Mouse (Mus musculus) mesoderm, embryonic 11.5 days (tissue): ENCODE measurements around the gene Ralgps2.

ENCODE experiments used
- DNase-seq: peaks from one replicate; pipeline ENCODE4 v3.0.0-alpha.2; 2012; ENCODE audit warnings: low read depth, low spot score

The Ralgps2 gene

DNA sequence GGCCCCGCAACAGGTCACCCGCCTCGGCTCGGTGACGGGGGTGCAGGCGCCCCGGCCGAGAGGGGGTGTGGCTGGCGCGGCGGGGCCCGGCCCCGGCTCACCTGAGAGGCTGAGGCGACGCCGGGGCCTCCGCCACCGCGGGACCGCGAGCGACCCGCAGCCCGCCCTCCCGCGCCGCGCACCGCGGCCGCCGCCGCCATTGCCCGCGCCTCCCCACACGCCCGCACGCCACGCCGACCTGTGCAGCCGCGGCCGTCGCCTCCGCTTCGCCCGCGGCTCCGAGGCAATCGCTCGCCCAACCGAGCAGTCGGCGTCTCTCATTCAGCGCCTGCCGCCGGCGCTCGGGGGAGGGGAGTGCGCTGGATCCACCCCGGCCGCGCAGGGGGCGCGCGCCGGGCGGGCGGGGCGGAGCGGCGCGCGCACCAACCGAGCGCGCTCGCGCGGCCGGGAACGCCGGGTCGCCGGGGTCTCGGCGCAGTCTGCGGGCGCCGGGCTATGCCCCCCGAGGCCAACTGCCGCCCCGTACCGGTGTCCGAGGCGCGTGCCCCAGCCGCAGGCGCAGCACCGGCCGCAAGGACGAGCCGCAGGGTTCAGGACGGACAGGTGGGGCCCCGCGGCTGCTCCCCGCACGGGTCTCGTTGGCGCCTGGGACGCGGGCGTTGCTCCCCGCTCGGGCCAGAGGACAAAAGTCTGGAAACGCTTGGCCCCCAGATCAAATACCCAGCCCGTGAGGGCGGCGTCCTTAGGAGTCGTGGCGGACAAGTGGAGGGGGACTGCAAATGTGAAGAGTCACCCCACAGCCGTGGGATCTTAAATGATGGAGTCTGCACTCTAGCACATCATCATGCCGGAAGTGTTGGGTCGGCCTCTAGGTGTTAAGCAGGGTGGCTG lies at the start of gene Ralgps2:
TSS of gene Ralgps2 (minus strand) at position 376 of the 891 bp plus-strand sequence.
- peak; percentile 75 for DNase-seq

DNA sequence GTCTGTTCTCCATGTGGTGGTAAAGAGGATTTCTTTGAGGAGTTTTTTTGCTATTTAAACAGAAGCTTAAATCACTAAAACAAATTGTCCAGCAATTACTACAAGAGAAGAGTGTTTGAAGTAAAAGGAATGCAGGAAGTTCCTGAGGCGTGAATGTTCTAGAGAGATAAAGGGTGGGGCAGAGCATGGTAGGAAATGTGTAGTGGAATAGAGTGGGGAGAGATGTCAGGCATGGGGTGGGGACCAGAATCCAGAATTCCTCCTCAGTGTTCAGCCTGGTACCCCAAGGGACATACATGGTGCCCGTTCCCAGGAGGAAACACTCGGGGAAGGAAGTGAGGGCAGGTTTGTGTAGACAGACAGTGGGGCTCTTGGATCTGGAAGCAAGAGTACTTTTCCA lies 48.1 kb upstream of the Ralgps2 start:
- DNase-seq = no peak

DNA sequence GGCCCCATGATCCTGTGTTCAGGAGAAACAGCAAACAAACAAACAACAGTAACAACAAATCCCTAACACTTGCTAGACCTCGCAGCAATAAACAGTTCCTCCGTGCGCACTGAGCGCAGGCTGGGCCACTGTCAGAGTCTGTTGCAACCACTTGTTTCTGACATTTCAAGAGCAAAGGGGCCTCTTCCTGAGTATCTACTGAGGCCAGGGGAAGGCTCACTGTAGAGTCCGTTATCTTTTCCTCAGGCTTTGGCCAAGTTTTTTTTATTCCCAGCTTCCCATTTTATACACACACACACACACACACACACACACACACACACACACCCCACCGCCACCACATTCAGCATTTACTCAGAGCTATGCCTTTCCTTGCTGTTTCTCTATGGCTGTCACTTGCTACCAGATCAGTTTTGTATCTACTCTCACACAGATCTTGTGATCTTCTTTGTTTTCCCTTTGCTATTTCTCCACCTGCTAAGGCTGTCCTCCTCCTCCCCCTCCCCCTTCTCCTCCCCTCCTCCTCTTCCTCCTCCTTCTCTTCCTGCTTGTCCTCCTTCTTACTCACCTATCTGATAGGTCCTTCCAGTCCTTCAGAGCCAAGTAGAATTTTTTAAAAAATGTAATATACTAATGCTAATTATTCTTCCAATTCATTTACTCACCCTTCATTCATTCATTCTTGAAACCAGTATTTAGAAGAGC lies 47.4 kb upstream of the Ralgps2 start:
- DNase-seq = no peak

DNA sequence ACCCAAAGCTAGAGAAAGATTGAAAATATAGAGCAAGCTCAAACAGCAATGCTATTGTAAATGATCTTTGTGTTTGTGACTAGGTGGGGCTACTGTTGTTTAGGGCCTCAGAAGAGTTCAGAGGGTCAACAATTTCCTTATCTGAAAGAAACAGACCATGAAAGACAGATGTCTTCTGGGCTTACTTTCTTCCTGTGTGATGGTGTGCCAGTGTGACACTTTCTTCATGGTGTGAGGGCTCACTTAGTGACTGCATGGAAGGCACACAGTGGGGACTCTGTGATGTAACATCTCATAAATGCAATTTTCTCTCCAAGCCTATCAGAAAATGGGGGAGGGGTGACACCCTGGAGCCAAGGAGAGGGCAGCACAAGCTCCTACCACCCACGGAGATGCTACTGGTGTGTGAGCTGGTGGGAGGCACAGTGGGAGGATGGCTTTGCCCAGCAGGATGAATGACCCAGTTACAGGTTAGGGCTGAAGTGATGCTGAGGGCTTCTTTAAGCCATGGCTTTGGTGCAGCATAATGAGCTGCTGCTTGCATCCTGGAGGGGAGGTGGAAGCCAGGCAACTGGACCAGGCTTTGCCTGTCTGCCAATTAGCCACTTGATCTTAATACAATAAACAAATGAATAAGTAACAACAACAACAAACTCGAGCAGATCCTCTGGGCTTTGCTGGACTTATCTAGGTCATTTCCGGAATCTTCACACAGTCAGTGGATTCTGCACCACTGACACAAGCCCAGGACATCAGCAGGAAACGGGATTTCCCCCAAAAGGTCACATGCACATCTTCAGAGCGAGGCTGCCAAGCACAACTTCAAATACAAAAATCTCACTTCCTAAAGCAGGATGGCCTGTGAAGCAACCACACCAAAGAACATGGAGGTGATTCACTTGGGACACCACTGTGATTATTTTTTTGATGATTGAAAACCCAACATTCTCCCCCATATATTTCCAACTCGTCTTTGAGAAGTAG lies 46.5 kb upstream of the Ralgps2 start:
- DNase-seq = no peak

DNA sequence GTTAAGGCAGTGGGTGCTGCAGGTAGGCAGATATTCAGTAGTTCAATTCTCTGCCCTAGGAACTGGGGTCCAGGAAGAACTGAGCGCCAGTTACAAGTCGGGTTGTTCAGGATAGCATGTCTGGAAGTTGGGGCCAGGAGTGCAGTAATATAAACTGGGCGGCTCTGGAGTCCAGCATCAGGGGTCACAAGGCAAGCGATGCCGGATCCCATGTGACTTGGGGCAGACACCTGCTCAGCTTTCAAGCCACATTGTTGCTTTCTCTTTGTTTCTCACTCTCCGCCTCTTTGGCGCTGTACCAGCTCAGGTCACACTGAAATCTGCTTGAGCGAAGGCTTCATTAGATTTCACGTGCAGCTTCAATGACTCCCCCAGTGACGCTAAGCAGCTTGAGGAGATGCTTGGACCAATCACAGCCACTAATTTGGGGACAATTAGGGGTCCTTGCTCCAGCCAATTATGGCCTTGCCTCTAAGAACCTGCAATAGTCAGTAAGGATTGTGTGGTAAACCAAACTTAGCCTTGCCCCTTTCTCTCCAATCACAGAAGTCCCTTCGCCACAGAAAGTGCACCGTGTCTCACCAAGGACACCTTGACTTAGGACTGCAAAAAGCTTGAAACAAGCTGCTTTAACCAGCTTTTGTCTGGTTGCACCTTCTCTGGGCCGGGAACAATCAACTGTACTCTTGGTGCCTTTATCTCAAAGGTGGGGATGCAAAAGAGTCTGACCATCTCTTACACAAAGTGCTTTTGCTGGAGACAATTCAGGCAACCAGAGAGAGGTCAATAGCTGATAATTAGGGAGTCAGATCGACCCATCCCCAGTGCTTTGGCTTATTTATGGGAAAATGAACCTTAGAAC lies 43.8 kb upstream of the Ralgps2 start:
- DNase-seq = no peak

DNA sequence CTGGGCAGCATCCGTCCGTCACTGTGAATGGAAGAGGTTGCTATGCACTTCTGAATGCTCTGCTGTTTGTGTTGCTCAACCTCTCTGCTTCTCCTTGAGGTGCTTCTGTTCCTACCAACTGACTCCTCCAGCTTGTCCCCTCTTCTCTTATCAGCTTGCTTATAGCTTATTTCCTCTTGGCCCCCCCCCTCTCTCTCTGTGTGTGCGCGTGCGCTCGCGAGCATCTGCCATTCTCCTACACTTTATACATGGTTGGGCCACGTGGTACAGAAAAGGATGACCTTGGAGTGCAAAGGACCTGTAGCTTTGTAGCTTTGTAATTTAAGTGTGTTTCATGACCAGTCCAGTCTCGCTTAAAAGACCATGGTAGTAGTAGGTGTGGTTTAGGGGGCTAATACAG lies 42.5 kb upstream of the Ralgps2 start:
- no peak for DNase-seq

DNA sequence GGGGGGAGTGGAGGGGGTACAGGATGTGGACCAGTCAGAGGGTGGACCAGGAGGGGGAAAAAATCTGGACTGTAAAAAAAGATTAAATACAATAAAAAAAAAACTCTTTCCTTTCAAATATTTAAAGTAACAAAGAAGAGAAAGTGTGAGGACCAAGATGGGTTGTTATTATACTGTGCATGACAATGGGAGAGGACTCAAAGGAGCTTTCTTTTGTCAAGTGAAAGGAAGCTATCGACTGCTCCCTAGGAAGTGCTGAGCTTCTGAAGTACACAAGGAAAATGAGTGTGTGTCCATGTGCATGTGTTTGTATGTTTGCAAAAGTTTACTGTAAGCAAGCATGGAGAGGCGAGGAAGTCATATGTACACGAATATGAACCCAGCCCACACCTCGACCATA lies 40.3 kb upstream of the Ralgps2 start:
- DNase-seq = no peak

DNA sequence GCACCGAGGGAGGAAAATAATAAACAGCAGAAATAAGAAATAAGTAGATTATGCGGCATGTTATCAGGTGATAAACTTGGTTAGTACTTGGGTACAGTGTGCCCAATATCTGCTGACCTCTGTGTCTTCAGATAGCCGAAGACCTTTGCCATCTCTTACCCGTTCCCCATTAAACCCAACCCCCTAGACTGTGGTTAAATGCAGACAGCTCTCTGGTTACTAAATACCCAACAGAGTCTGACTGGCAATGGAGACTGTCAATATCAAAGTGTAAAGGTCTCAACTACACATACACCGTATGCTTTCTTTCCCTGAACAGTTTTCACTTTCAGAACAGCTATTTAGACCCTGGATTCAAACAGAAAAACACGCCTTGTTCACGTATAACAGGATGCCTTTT lies 39.2 kb upstream of the Ralgps2 start:
- no peak for DNase-seq

DNA sequence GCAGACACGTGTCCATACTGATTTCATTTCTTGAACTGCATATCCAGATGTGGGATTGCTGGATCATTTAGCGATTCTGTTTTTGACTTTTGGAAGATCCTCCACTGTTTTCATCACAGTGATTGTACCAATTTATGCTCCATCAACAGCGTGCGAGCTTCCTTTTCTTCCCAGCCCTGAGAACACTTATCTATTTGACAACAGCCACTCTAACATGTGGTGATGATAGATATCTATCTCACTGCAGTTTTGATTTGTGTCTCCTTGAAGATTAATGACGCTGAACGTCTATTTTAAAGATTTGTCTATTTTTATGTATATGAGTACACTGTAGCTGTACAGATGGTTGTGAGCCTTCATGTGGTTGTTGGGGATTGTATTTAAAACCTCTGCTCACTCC lies 34.4 kb upstream of the Ralgps2 start:
- no peak for DNase-seq

DNA sequence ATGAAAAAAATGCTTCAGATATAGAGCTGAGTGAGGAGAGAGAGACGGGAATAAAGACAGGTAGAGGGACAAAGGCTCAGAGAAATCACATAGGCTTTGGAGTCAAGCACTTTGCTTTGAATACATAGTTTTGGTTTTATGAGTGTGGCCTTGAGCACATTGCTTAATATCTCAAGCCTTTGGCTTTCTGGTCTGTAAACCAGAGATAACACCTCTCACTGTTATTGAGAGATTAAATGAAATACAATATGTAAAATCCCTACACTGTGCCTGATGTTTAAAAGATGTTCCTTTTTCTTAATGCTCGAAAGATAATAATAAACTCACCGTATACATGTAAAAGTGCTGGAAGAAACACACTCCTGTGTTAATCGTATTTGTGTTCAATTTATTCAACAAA lies 33.0 kb upstream of the Ralgps2 start:
- no peak for DNase-seq

DNA sequence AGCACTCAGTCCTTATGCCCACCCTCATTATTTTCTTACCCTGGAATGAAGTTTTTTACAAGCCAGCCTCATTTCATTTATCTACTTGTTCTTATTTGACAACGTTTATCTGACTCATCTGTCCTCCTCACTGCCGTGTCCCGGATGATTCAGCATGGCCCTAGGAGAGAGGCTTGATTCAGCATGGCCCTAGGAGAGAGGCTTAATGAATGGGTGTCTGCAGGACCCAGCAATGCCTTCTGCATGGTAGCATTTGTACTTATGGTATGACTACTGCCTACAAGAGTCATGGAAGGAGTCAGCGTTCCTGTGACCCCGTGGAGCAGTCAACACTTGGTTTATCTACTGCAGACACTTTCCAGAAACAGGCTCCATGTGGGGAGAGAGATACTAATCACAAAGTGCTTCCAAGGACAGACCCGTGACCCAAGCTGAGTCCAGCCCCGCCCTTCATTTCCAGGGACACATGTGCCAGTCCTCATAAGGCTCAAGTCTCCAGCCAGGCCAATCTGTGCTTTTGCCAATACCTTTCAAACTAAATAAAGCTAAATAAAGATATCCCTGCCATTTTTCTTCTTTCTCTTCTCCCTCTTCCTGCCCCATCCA lies 31.9 kb upstream of the Ralgps2 start:
- DNase-seq = no peak

DNA sequence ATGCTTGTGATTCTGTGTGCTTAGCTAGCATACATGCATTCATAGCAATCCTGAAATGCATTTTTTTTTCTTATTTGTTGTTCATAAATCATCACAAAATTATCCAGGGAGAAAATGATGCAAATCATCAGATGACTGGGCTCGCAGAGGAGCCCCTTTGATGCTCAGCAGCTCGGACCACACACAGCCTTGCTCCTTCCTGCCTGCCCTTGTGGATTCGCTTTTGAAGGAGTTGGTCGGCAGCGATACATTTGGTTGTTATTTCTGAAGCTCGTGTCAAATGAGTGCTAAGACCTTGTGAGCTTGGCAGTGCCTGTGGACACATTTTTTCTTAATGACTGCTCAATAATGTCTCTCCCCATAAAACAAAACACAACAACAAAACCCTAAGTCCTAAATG lies 31.2 kb upstream of the Ralgps2 start:
- DNase-seq = no peak

DNA sequence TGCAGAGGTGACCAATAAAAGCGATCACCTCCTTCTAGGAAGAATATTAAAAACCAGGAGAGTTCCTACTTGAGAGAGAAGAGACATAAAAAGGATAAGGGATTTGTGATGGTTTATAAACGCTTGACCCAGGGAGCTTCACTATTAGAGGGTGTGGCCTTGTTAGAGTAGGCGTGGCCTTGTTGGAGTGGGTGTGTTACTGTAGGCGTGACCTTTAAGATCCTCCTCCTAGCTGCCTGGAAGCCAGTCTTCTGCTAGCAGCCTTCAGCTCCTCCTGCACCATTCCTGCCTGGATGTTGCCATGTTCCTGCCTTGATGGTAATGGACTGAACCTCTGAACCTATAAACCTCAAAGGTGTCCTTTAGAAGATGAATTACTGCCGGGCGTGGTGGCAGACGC lies 28.7 kb upstream of the Ralgps2 start:
- DNase-seq = no peak

DNA sequence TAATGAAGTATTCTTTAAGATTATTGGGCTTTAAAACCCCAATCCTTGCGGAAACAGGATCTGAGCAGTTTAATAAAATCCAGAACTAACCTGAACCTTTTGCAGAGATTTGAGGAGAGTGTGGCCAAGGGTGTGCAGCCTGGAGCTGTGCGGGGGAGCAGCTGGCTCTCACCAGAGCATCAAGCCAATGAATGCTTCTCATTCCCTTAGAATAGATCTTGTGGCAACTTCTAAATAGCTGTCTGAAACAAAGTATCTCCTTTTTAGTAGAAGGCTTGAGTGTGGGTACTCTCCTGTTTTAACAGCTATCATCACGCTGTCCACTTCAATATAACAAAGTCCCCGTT lies 25.1 kb upstream of the Ralgps2 start:
- no peak for DNase-seq

DNA sequence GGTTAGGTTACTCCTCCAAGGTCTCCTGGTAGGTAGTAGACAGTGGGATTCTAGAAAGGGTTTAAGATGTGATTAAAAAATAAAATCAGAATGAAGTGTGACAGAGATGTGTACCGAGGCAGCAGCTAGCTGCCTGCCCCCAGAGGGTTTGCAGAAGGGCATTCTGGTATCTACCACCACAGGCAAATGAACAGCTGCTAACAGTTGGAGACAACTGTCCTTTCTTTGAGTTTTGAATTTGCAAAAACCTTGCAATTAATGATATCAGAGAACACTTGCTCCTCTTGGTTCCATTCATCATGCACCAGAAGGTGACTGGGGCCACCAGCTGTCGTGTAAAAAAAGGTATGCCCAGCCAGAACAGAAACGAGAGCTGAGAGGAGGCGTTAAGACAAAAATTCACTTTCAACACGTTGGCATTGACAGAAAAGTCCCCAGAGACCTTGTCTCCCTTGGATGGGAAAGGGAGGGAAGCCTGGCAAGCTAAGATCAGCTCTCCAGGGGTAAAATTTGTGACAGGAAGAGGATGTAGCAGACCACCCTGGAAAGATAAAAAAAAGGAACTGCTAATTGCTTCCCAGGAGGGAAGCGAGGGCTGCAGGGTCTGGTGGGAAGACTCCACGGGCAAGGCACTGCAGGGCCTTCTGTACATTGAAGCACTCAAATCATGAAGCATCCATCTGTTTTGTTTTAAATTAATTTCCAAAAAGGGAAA lies 24.6 kb upstream of the Ralgps2 start:
- DNase-seq = peak; percentile 21

DNA sequence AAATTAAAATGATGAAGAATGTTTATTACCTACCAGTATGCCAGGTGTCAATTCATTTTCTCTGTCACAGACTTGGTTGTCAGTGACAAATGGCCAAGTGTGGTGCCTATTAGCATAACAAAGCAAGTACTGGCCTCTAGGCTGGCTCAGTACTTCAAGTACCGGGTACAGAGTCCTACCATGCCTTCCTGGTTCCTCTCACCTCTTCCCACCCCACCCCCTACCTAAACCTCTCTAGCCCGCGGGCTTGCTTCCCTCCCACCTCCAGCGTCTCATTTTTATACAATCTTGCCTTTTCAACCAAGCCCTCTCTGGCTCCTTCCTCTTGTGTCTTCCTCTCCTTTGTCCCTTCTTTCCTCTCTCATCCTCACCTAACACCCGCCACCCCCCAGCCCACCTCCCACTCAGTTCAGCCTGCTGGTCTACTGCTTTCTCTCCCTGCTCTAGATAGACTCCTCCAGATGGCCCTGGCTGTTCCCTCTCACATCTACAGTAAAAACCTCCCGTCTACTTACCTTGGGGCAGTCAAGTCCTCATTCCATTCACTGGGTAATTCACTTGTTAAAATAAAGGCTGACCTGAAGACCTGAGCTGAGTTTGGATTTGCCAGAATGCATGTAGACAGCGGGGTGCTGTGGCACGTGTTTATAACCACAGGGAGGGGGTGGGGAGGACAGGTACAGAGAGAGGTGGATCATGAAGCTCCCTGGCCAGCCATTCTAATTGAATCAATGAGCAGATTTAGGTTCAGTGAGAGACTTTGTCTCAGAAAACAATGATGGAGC lies 22.2 kb upstream of the Ralgps2 start:
- DNase-seq = no peak

DNA sequence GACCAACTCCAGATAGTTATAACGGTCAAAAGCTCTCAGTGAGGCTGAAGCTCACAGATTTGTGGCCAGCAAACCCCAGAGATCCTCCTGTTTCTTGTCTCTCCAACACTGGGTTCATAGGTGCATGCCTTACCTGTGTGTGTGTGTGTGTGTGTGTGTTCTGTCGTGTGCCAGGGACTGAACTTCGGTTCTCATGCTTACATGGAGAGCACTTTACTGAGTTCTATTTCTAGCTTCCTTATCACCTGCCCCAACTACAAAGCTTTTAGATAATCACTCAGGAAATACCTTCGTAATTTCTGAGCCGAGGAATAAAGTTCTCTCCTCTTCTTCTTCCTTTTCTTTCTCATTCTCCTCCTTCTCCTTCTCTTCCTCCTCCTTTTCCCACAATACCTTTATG lies 19.6 kb upstream of the Ralgps2 start:
- DNase-seq = no peak

DNA sequence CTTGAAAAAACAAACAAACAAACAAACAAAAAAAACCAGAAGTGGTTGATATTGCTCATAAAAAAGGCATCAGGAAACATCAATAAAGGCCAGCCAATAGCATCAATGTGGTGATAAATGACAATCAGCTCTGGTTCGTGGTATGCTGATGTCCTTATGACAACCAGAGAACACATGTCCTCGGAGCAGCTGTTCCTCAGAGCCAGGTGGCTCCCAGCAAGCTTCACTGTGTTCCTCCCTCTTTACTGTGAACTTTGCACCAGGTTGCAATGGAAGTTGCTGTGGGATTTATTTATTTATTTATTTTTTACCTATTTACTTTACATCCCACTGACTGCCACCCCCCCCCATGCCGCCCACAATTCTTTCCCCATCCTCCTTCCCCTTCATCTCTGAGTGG lies 17.9 kb upstream of the Ralgps2 start:
- DNase-seq = no peak
